Comparison of ENCODE assay signal across 9 mouse cellular contexts in the genomic region with DNA sequence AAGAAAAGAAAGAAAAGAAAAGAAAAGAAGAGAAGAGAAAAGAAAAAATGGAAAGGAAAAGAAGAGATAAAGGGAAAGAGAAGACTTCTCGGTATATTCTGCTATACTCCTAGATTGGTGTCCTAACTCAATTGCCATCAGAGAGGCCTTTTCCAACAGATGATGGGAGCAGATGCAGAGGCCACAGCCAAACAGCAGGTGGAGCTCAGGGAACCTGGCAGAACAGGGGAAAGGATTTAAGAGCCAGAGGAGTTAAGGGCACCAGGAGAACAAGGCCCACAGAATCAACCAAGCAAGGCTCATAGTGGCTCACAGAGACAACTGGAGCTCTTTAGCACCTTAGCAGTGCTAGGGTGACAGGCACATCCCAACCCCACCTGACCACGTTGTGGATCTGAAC.
A peak's percentile ranks its signal among the peaks of the same experiment; 100 is the strongest.
DNase-seq lines count a peak whose midpoint lies in the region; ATAC-seq lines count a peak whose summit lies in the region.
"Had no signal": no experiment of that assay in that cellular context is flagged by ENCODE, and none has a peak within 500 bp of the region (broad histone marks: within the 10 kb centered on the region; RNA-seq: fewer than 3 reads in every experiment).

No protein-coding gene starts in this region.

- no peak overlapping the region for H3K27ac ChIP-seq in liver, embryonic 11.5 days (ENCODE audit: low read depth, low read length)
- H3K27ac ChIP-seq: embryonic facial prominence, embryonic 12.5 days had no signal

- no peaks in the 10 kb centered on the region for H3K36me3 ChIP-seq in liver, embryonic 11.5 days (ENCODE audit: control insufficient read depth, insufficient read depth, low read length)
- H3K36me3 ChIP-seq: embryonic facial prominence, embryonic 12.5 days had no signal

- H3K9ac ChIP-seq in liver, embryonic 11.5 days (ENCODE audit: low read depth, low read length), result no peak overlapping the region
- H3K9ac ChIP-seq: embryonic facial prominence, embryonic 12.5 days had no signal

- no peaks in the 10 kb centered on the region for H3K9me3 ChIP-seq in liver, embryonic 11.5 days (ENCODE audit: control insufficient read depth, low read length)
- H3K9me3 ChIP-seq: embryonic facial prominence, embryonic 12.5 days had no signal

- ATAC-seq in liver, embryonic 11.5 days (replicated peaks; ENCODE audit: low FRiP score), result no peak
- 0 out of 2 replicates have a peak, but pooled peaks have one; percentile 29 for ATAC-seq in common myeloid progenitor, adult 5-6 weeks (replicated peaks; ENCODE audit: low read depth, poor library complexity, severe bottlenecking)
- no peak for ATAC-seq in megakaryocyte, adult 5-6 weeks (ENCODE audit: poor library complexity, severe bottlenecking)

- no peaks in the 10 kb centered on the region for H3K27me3 ChIP-seq in liver, embryonic 11.5 days (replicated peaks; ENCODE audit: control insufficient read depth, insufficient read depth, low read length)
- H3K27me3 ChIP-seq: embryonic facial prominence, embryonic 12.5 days had no signal

- WGBS in liver, embryonic 11.5 days, result 51% methylated on average over 2 of the region's 2 CpGs

- no peak overlapping the region for H3K4me2 ChIP-seq in liver, embryonic 11.5 days
- H3K4me2 ChIP-seq: embryonic facial prominence, embryonic 12.5 days had no signal

- DNase-seq in adrenal gland, adult 2 months, result peak; percentile 3
- DNase-seq in adrenal gland, postnatal 10 days, result no peak
- peak; percentile 5 for DNase-seq in liver
- no peak for DNase-seq in liver, embryonic 11.5 days (ENCODE audit: low spot score)
- peak; percentile 20 for DNase-seq in lung, postnatal 14 days
- no peak for DNase-seq in gastrocnemius, postnatal 25 days

- H3K4me3 ChIP-seq in liver, embryonic 11.5 days (ENCODE audit: low read depth, low read length), result no peak overlapping the region
- H3K4me3 ChIP-seq: embryonic facial prominence, embryonic 12.5 days had no signal

- no peaks in the 10 kb centered on the region for H3K4me1 ChIP-seq in liver, embryonic 11.5 days (replicated peaks; ENCODE audit: control insufficient read depth, insufficient read depth, low read length)
- H3K4me1 ChIP-seq: embryonic facial prominence, embryonic 12.5 days had no signal

Comparison
In these comparisons a context has a peak if more than half of its experiments do, and no peak if none do; other contexts are left out.
1. DNase-seq: peak in adrenal gland, adult 2 months (single experiment), liver (single experiment) and lung, postnatal 14 days (single experiment); none in adrenal gland, postnatal 10 days (single experiment), liver, embryonic 11.5 days (single experiment) and gastrocnemius, postnatal 25 days (single experiment).